Mouse (Mus musculus): ENCODE measurements around the gene Lypd5. TPM values are rescaled to one million over a fixed set of nuclear protein-coding genes. Genes with fewer than 3 reads are reported as not detected.

The Lypd5 gene
- total RNA-seq, 1 experiment = not detected

- TF ChIP-seq MAFK (IDR thresholded peaks at IDR 0.05; ENCODE audit: insufficient read depth, low read depth, low read length) (no peak), ZNF384 (IDR thresholded peaks at IDR 0.05; ENCODE audit: low read depth, low read length) (no peak), ZC3H11A (IDR thresholded peaks at IDR 0.05; ENCODE audit: borderline replicate concordance, low read depth, low read length) (no peak), HCFC1 (IDR thresholded peaks at IDR 0.05; ENCODE audit: borderline replicate concordance, insufficient read depth, low read length) (no peak), CHD2 (IDR thresholded peaks at IDR 0.05; ENCODE audit: low read depth, low read length) (no peak)
- Histone ChIP-seq H3K36me3 (ENCODE audit: control insufficient read depth, insufficient read depth, low read length, poor library complexity, severe bottlenecking) (no peaks in the 10 kb centered on the region), H3K27ac (ENCODE audit: insufficient read depth, low read depth, low read length, poor library complexity, severe bottlenecking) (no peak overlapping the region), H3K4me3 (ENCODE audit: insufficient read depth in 1 of 2, low read depth in 1 of 2, low read length in 2 of 2, poor library complexity in 1 of 2, severe bottlenecking in 1 of 2) (no peak overlapping the region), H3K4me1 (ENCODE audit: control insufficient read depth in 2 of 2, insufficient read depth in 2 of 2, low read length in 2 of 2, poor library complexity in 1 of 2) (no peaks in the 10 kb centered on the region), H3K9me3 (ENCODE audit: control insufficient read depth, insufficient read depth, low read depth, low read length) (no peaks in the 10 kb centered on the region), H3K9ac (ENCODE audit: insufficient read depth, low read depth, low read length, poor library complexity, severe bottlenecking) (no peak overlapping the region)
- in situ Hi-C loops (cut with MboI; ENCODE audit: low sequenced_read_pairs in 2 of 2, unreplicated experiment in 2 of 2) = loop anchor here (25.0 kb wide), 1 partner anchor 401 kb away; the partner anchor contains the start of genes Vmn1r180 (in 2 of the 2) and Vmn1r181 (in 2 of the 2)
- no peak for DNase-seq (ENCODE audit: low read depth, low spot score)
Measured at GRCm38 (mm10) chr7:24363228-24363627, 14.2 kb downstream of the Lypd5 start.

DNA sequence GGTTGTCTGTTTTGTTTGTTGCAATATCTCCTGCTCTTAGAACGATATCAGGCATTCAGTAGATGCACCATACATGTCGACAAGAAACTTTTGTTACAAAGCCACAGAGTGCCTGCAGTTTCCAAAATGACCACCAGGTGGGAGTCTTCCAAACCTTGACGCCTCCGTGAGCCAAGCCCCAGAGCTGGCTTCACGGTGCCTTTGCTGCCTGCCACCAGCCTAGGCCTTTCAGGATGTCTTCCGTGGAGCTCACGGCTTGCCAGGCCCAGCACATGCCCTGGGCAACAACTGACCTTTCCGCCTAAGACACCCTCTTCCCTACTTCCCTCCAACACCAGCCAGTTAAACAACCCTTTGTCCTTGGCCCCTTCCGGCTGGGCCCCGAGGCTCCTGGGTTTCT lies 15.8 kb downstream of the Lypd5 start:
- no peak overlapping the region for H3K9ac ChIP-seq (ENCODE audit: insufficient read depth, low read depth, low read length, poor library complexity, severe bottlenecking)
- no peak for TF ChIP-seq CHD2 (IDR thresholded peaks at IDR 0.05; ENCODE audit: low read depth, low read length)
- TF ChIP-seq HCFC1 (IDR thresholded peaks at IDR 0.05; ENCODE audit: borderline replicate concordance, insufficient read depth, low read length) = no peak
- 0 out of 2 replicates have a peak, but pooled peaks have one; percentile 23 for TF ChIP-seq ZC3H11A (IDR thresholded peaks at IDR 0.05; ENCODE audit: borderline replicate concordance, low read depth, low read length)

DNA sequence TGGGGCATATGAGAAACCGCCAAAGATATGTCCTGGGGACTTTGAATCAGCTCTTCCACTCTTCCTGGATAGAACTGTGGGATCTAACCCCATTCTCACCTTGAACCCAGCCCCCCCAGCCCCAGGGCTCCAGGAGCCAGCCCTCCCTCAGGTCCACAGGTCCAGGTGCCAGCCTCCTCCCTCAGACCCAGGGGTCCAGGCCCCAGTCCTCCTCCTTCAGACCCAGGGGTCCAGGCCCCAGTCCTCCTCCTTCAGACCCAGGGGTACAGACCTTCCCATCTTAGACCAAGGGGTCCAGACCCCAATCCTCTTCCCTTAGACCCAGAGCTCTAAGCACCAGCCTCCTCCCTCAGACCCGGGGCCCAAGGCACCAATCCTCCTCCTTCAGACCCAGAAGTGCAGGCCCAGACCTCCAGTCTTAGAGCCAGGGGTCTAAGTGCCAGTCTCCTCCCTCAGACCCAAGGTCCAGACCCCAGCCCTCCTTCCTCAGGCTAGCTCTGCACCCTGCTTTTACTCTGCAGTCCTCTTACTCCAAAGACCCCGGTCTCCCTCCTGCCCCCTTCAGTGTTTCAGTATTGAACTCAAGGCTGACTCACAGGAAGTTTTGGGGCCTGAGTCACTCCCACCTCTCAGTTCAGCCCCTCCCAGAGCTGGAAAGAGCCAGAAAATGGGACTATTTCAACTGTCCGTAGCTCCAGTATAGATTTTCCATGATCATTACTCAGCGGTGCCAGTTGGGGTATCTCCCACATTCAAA lies 16.4 kb downstream of the Lypd5 start:
- no peaks in the 10 kb centered on the region for H3K36me3 ChIP-seq (ENCODE audit: control insufficient read depth, insufficient read depth, low read length, poor library complexity, severe bottlenecking)
- no peak for TF ChIP-seq CHD2 (IDR thresholded peaks at IDR 0.05; ENCODE audit: low read depth, low read length)
- TF ChIP-seq HCFC1 (IDR thresholded peaks at IDR 0.05; ENCODE audit: borderline replicate concordance, insufficient read depth, low read length) = no peak
- TF ChIP-seq MAFK (IDR thresholded peaks at IDR 0.05; ENCODE audit: insufficient read depth, low read depth, low read length) = no peak
- no peak for TF ChIP-seq ZNF384 (IDR thresholded peaks at IDR 0.05; ENCODE audit: low read depth, low read length)
- H3K4me3 ChIP-seq (ENCODE audit: insufficient read depth in 1 of 2, low read depth in 1 of 2, low read length in 2 of 2, poor library complexity in 1 of 2, severe bottlenecking in 1 of 2) = no peak overlapping the region
- no peaks in the 10 kb centered on the region for H3K9me3 ChIP-seq (ENCODE audit: control insufficient read depth, insufficient read depth, low read depth, low read length)
- in situ Hi-C loops (cut with MboI; ENCODE audit: low sequenced_read_pairs in 2 of 2, unreplicated experiment in 2 of 2) = loop anchor here (25.0 kb wide), 1 partner anchor 403 kb away; the partner anchor contains the start of genes Vmn1r180 (in 2 of the 2) and Vmn1r181 (in 2 of the 2)
- peaks cover 0 to 8% of the 10 kb centered on the region in 2 experiments; a peak in 1 of 4 replicates for H3K4me1 ChIP-seq (ENCODE audit: control insufficient read depth in 2 of 2, insufficient read depth in 2 of 2, low read length in 2 of 2, poor library complexity in 1 of 2)
- no peak overlapping the region for H3K27ac ChIP-seq (ENCODE audit: insufficient read depth, low read depth, low read length, poor library complexity, severe bottlenecking)
- DNase-seq (ENCODE audit: low read depth, low spot score) = no peak
- H3K9ac ChIP-seq (ENCODE audit: insufficient read depth, low read depth, low read length, poor library complexity, severe bottlenecking) = no peak overlapping the region

More for the DNA sequence above, 15.8 kb downstream of the Lypd5 start:
- in situ Hi-C loops (cut with MboI; ENCODE audit: low sequenced_read_pairs in 2 of 2, unreplicated experiment in 2 of 2) = loop anchor here (25.0 kb wide), 1 partner anchor 403 kb away; the partner anchor contains the start of genes Vmn1r180 (in 2 of the 2) and Vmn1r181 (in 2 of the 2)
- Histone ChIP-seq H3K4me1 (ENCODE audit: control insufficient read depth in 2 of 2, insufficient read depth in 2 of 2, low read length in 2 of 2, poor library complexity in 1 of 2) (peaks cover 0 to 2% of the 10 kb centered on the region in 2 experiments; a peak in 1 of 4 replicates), H3K9me3 (ENCODE audit: control insufficient read depth, insufficient read depth, low read depth, low read length) (no peaks in the 10 kb centered on the region), H3K27ac (ENCODE audit: insufficient read depth, low read depth, low read length, poor library complexity, severe bottlenecking) (no peak overlapping the region), H3K4me3 (ENCODE audit: insufficient read depth in 1 of 2, low read depth in 1 of 2, low read length in 2 of 2, poor library complexity in 1 of 2, severe bottlenecking in 1 of 2) (no peak overlapping the region), H3K36me3 (ENCODE audit: control insufficient read depth, insufficient read depth, low read length, poor library complexity, severe bottlenecking) (no peaks in the 10 kb centered on the region)
- peak; percentile 85 for DNase-seq (ENCODE audit: low read depth, low spot score)

DNA sequence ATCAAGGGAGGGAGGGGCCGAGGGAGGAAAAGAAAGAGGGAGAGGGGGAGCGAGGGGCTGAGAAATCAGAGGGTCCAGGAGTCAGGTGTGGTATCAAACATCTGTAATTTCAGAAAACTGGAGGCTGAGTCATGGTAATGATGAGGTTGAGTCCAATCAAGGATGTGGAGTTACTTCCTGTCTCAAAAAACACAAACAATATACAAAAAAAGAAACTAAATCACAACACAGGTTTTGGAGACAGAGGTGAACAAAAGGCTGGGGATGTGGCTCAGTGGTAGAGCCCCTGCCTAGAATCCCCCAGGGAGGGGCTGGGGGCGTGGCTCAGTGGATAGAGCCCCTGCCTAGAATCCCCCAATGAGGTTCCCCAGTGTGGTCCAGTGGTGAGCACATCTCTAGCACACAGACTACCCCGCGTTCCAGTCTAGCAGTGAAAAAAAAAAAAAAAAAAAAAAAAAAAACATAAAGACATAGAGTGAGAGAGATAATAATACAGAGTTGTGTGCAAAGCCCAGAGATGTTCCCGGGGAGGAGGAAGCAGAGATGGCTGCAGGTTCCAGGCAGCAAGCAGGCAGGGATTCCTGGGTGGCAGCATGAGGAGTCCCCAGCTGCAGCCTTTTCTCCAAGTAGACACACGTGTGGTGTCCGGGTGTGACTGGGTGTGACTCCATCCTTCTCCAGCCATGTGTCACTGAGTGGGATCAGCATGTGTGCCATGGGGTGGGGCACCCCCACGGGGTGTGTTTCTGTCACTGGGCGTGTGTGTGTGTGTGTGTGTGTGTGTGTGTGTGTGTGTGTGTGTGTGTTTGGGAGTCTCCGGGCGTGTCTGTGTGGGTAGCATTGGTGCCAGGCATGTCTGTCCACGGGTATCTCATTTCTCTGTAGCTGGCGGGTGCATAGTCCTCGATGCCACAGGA lies 18.0 kb downstream of the Lypd5 start:
- H3K4me1 ChIP-seq (ENCODE audit: control insufficient read depth in 2 of 2, insufficient read depth in 2 of 2, low read length in 2 of 2, poor library complexity in 1 of 2) = peaks cover 0 to 8% of the 10 kb centered on the region in 2 experiments; a peak in 1 of 4 replicates
- no peak for DNase-seq (ENCODE audit: low read depth, low spot score)
- no peaks in the 10 kb centered on the region for H3K9me3 ChIP-seq (ENCODE audit: control insufficient read depth, insufficient read depth, low read depth, low read length)
- in situ Hi-C loops (cut with MboI; ENCODE audit: low sequenced_read_pairs in 2 of 2, unreplicated experiment in 2 of 2) = loop anchor here (25.0 kb wide), 1 partner anchor 405 kb away; the partner anchor contains the start of genes Vmn1r180 (in 2 of the 2) and Vmn1r181 (in 2 of the 2)
- H3K36me3 ChIP-seq (ENCODE audit: control insufficient read depth, insufficient read depth, low read length, poor library complexity, severe bottlenecking) = no peaks in the 10 kb centered on the region
- no peak overlapping the region for H3K4me3 ChIP-seq (ENCODE audit: insufficient read depth in 1 of 2, low read depth in 1 of 2, low read length in 2 of 2, poor library complexity in 1 of 2, severe bottlenecking in 1 of 2)
- no peak overlapping the region for H3K9ac ChIP-seq (ENCODE audit: insufficient read depth, low read depth, low read length, poor library complexity, severe bottlenecking)
- TF ChIP-seq MAFK (IDR thresholded peaks at IDR 0.05; ENCODE audit: insufficient read depth, low read depth, low read length) (no peak), HCFC1 (IDR thresholded peaks at IDR 0.05; ENCODE audit: borderline replicate concordance, insufficient read depth, low read length) (no peak), ZC3H11A (IDR thresholded peaks at IDR 0.05; ENCODE audit: borderline replicate concordance, low read depth, low read length) (no peak), ZNF384 (IDR thresholded peaks at IDR 0.05; ENCODE audit: low read depth, low read length) (no peak), CHD2 (IDR thresholded peaks at IDR 0.05; ENCODE audit: low read depth, low read length) (no peak)
- H3K27ac ChIP-seq (ENCODE audit: insufficient read depth, low read depth, low read length, poor library complexity, severe bottlenecking) = no peak overlapping the region

All from ES-E14 (cell line).